Mouse (Mus musculus) thymus, postnatal 10 days (tissue): ENCODE results near the gene Defb39.

Experiments used
- DNase-seq, 2 experiments: peaks; one replicate each; pipeline ENCODE4 v3.0.0; 2021; ENCODE audit warnings: low spot score in 2 of 2

Defb39 gene

DNA sequence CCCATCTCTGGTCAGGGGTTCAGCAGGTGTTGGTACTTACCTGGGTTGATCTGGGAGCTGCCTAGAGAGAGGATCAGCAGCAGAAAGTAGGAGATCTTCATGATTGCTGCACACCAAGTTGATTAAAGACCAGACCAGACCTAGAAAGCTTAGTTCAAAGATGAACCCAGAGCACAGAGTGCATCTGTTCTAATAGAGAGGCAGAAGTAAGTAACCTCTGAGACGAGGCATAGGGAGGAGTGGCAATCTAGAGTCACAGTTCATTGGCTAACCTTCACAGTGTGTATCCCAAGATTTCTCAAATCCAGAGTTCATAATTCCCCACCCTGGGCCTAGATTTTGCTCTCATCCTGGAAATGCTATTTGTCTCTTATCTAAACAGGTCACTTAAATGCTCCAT, at the start of gene Defb39:
Gene Defb39 (minus strand): TSS at position 101 of the 400 bp plus-strand sequence.
- no peak for DNase-seq

DNA sequence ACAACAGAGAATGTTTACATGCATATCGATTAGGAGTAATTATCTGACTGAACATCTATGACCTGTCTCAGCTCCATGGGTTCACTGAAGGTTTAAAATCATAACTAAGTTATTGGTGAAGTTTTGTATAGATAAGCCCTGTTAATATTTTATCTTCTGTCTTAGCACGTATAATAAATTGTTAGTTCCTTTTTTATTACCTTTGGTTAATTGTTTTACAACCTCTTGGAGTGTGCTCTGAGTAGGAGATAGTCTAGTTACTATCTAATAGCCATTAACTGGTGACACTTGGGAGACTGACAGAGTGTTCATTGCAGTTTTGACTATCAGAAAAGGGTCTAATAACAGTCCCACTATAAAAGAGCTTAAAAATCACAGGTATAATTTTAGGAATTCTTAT, 1.4 kb upstream of the Defb39 start:
- DNase-seq: no peak

DNA sequence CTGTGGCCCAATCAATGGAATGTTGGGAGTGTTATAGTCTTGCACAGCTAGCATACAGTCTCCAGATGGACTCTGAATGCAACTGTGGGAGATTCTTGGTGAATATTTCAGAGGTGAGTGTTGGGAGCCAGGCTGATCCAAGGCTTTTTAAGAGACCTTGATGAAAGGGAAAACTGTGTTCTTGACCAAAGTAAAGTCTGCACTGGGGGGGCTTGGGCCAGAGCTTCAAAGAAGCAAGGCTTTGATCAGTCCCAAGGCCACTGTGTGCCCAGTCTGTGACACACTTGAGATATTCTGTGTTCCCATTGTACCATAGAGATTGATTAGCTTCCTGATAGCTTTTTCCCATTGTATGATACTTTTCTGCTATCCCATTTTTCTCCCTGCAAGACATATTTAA, 1.7 kb downstream of the Defb39 start:
- no peak for DNase-seq

DNA sequence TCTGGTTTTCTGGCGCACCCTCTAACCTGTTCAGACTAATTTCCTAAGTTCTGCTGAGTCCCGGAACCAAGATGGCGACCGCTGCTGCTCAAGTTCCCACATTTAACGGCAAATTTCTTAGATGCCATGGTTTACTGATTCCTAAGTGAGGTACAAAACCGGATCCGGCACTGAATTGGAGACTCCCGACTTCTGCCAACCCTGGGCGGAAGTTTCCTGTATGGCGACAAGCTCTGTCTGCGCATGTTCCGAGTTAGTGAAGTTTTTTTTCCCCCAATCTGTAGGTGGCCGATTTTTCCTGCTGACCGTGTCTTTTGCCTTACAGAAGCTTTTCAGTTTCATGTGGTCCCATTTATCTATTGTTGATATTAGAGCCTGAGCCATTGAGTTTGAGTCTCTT, 19.4 kb downstream of the Defb39 start:
- DNase-seq: no peak

DNA sequence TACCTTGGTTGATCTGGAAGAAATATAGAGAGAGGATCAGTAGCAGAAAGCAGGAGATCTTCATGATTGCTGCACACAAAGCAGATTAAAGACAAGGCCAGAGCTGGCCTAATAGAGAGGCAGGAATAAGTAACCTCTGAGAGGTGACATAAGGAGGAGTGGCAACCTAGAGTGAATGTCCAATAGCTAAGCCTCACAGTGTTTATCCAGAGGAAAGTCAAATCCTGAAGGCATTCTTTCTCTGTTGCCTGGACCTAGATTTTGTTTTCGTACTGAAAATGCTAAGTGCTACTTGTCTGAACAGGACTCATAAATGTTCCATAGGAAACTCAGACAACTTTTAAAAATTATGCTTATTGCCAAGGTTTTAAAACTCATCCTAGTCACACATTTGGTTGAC, 38.1 kb downstream of the Defb39 start, which contains the start of gene Defb38:
Gene Defb38 (minus strand): TSS at position 101 of the 400 bp plus-strand sequence.
- DNase-seq: no peak
